Mouse (Mus musculus) midbrain, embryonic 12.5 days (tissue): ENCODE results near the gene Kcnk1. TPM values are rescaled to one million over a fixed set of nuclear protein-coding genes. Genes with fewer than 3 reads are reported as not detected.

Experiments used
- ATAC-seq: fragments of 200-750 bp; cut with Nextera tagmentation; 2 replicates; pipeline ENCODE4 v1.8.0; 2017; ENCODE audit warnings: low read depth, moderate TSS enrichment, moderate library complexity; ENCODE audit not compliant: low FRiP score
- H3K27ac ChIP-seq: fragments of 300-500 bp; sonication (generic); replicated peaks from 2 replicates; pipeline ENCODE4 v1.5.1; 2016; ENCODE audit warnings: mild to moderate bottlenecking
- H3K27me3 ChIP-seq: fragments of 300-500 bp; sonication (generic); 2 replicates; pipeline ENCODE4 v1.6.1; 2016; ENCODE audit warnings: mild to moderate bottlenecking
- H3K36me3 ChIP-seq: fragments of 300-500 bp; sonication (generic); 2 replicates; pipeline ENCODE4 v1.6.1; 2016
- H3K4me1 ChIP-seq: fragments of 300-500 bp; sonication (generic); 2 replicates; pipeline ENCODE4 v1.6.1; 2016
- H3K4me2 ChIP-seq: fragments of 300-500 bp; sonication (generic); replicated peaks from 2 replicates; pipeline ENCODE4 v1.6.1; 2016; ENCODE audit warnings: mild to moderate bottlenecking, moderate library complexity
- H3K4me3 ChIP-seq: fragments of 300-500 bp; sonication (generic); 2 replicates; pipeline ENCODE4 v1.5.1; 2016; ENCODE audit warnings: mild to moderate bottlenecking
- H3K9ac ChIP-seq: fragments of 300-500 bp; sonication (generic); replicated peaks from 2 replicates; pipeline ENCODE4 v1.6.1; 2016; ENCODE audit warnings: mild to moderate bottlenecking, moderate library complexity
- H3K9me3 ChIP-seq: fragments of 300-500 bp; sonication (generic); 2 replicates; pipeline ENCODE4 v1.6.1; 2016; ENCODE audit warnings: mild to moderate bottlenecking
- WGBS: fragments of 180-500 bp; shearing (Covaris S2); methylation state at CpG from one replicate; pipeline ENCODE4 v1.1.7; 2016; 5-methylcytosine and 5-hydroxymethylcytosine counted together
- polyA plus RNA-seq: library from polyadenylated mRNA; unstranded; fragments of >200 nt; fragmentation: Nextera tagmentation; extraction: Ambion mirVana; gene quantifications from 2 replicates; pipeline ENCODE4 v1.2.1, GENCODE M21; 2016

The Kcnk1 gene
- polyA plus RNA-seq, 1 experiment from 2014 or later = 5.1 TPM

GRCm38 (mm10) chr8:125963807-125964211, 31.2 kb upstream of the Kcnk1 start:
- ATAC-seq = no peak
- 0 out of 2 replicates have a peak, but pooled peaks cover 6% of the 10 kb centered on the region for H3K9me3 ChIP-seq
- no peak overlapping the region for H3K9ac ChIP-seq
- H3K27ac ChIP-seq = no peak overlapping the region
- 5% methylated on average over 11 of the region's 11 CpGs for WGBS
- peaks cover 5% of the 10 kb centered on the region; the same call in 1 of the 2 replicates for H3K4me1 ChIP-seq
- H3K4me3 ChIP-seq = 0 out of 2 replicates have a peak overlapping the region, but pooled peaks have one; percentile 9
- peak overlapping the region; percentile 40 for H3K4me2 ChIP-seq
- no peaks in the 10 kb centered on the region for H3K36me3 ChIP-seq
- peaks cover 29% of the 10 kb centered on the region for H3K27me3 ChIP-seq

DNA sequence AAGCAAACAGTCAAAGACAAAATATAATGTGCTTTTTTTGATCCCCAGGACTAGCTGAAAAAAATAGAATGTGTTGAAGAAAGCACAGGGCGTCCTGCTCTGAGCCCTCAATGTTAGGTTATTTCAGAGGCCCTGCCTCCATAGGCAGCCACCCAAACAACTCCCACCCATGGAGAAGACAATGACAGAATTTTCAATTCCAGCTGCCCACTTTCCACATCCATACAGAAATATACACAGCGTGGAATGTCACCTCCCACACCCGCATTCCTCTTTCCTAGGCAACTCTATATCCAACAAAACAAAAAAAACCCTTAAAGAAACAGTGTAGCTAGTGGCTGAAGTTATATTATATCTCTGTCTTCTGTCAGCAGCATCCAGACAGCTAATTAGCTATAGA, 23.6 kb upstream of the Kcnk1 start:
- ATAC-seq = no peak
- H3K36me3 ChIP-seq = no peaks in the 10 kb centered on the region
- H3K27me3 ChIP-seq = no peaks in the 10 kb centered on the region
- WGBS = 71% methylated on average over 3 of the region's 3 CpGs
- H3K9ac ChIP-seq = no peak overlapping the region
- no peak overlapping the region for H3K4me3 ChIP-seq
- no peak overlapping the region for H3K27ac ChIP-seq
- no peaks in the 10 kb centered on the region for H3K4me1 ChIP-seq
- no peaks in the 10 kb centered on the region for H3K9me3 ChIP-seq
- H3K4me2 ChIP-seq = no peak overlapping the region

DNA sequence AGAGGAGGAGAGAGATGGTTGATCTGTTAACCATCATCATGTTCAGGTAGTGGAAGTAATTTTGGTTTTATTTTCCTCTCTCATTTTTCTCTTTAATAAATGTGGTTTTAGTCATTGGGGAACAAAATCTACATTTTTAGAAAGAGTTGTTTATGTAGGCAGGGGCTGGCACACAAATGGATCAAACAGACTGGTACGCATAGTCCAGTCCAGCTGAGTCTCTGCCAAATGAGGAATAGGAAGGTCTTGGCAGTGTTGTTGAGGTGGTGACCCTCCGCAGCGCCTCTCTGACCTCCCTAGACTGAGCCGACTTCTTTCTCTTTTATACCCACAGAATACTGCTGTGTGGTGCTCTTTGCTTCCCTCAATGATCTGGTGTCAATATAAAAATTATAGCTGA, 19.0 kb upstream of the Kcnk1 start:
- no peak for ATAC-seq
- no peaks in the 10 kb centered on the region for H3K36me3 ChIP-seq
- H3K9ac ChIP-seq = no peak overlapping the region
- no peaks in the 10 kb centered on the region for H3K27me3 ChIP-seq
- no peak overlapping the region for H3K27ac ChIP-seq
- H3K4me2 ChIP-seq = no peak overlapping the region
- no peaks in the 10 kb centered on the region for H3K4me1 ChIP-seq
- H3K9me3 ChIP-seq = no peaks in the 10 kb centered on the region
- no peak overlapping the region for H3K4me3 ChIP-seq
- WGBS = 90% methylated on average over 4 of the region's 4 CpGs

DNA sequence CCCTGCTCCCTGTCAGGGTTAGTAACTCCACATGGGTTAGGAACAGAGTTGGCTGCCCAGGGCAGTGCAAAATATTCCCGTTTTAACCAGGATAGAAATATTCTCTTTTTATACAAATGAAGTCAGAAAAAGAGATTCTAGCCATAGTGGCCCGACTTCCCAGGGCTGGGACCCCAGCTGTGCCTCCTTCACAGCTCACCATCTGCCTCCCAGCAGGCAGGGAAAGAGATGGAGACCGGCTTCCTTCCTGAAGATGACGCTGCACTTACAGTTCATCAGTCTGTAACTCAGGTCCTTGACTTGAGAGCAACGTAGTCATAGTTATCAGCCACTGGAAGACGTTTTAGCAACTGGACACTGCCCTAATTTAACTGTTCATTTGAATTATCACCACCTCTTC, 14.1 kb upstream of the Kcnk1 start:
- Histone ChIP-seq H3K27ac (no peak overlapping the region), H3K4me2 (no peak overlapping the region), H3K27me3 (no peaks in the 10 kb centered on the region), H3K4me3 (no peak overlapping the region), H3K9me3 (no peaks in the 10 kb centered on the region), H3K4me1 (no peaks in the 10 kb centered on the region), H3K36me3 (no peaks in the 10 kb centered on the region), H3K9ac (no peak overlapping the region)
- ATAC-seq = no peak
- WGBS = 42% methylated on average over 6 of the region's 6 CpGs

DNA sequence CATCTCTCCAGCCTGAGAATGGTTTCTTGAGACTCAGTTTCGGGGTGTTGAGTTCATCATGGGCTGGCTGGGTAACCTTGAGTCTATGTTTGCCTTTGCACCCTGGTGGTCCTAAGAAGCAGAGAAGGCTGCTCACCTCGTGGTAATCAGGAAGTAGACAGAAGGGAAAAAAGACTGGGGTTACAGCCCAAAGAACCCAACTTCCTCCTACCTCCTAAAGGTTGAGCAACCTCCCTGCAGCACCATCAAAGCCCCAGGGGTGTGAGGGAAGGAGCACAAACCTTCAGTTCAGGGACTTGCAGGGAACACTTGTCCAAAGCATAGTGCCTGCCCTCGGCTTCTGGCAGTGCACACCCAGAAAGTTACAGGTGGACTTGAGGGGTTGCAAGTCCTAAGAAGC, 11.5 kb upstream of the Kcnk1 start:
- Histone ChIP-seq H3K4me2 (no peak overlapping the region), H3K4me3 (no peak overlapping the region), H3K9ac (no peak overlapping the region), H3K27ac (no peak overlapping the region), H3K9me3 (no peaks in the 10 kb centered on the region), H3K36me3 (no peaks in the 10 kb centered on the region), H3K4me1 (peaks cover 13% of the 10 kb centered on the region; the same call in 1 of the 2 replicates), H3K27me3 (no peaks in the 10 kb centered on the region)
- WGBS = 77% methylated on average over 3 of the region's 3 CpGs
- no peak for ATAC-seq

DNA sequence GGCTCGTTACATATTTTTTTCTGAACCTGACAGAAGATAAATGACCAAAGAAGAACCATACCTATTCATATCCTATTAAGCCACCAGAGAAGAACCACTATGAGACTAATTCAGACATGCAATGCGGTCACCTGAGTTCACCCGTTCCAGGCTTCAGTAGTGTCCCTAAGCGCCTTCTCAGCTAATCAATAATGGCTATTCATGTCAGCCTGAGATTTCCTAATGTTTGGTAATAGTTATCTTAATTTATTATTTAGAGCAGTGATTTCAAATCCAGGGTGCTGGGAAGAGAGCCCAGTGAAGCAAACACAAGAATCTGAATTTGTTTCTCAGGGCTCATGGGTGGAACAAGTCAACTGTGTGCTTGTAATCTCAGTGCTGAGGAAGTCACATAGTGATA, 10.8 kb upstream of the Kcnk1 start:
- Histone ChIP-seq H3K4me2 (no peak overlapping the region), H3K9ac (no peak overlapping the region), H3K27me3 (no peaks in the 10 kb centered on the region), H3K9me3 (no peaks in the 10 kb centered on the region), H3K4me3 (no peak overlapping the region), H3K4me1 (peaks cover 13% of the 10 kb centered on the region; the same call in 1 of the 2 replicates), H3K27ac (no peak overlapping the region), H3K36me3 (no peaks in the 10 kb centered on the region)
- no peak for ATAC-seq
- WGBS = 90% methylated on average over 4 of the region's 4 CpGs

DNA sequence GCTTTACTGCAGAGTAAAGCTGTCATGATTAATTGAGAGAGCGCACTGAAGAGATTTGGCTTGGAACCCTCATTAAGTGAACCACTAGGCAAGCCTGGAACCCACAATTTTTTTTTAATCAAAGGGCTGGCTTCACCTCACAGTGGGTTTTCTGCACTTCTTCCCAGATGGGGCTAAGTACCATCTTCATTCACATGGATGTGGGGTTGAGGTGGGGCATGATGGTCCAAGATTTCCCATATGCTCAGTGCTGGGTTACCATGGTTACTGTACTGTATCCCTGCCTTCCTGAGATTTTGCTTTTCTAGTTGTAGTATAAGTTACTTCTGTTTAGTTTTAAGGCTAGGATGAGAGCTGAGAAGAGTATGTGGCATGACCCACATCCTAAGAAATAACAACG, 9.6 kb upstream of the Kcnk1 start:
- H3K27me3 ChIP-seq = 0 out of 2 replicates have a peak, but pooled peaks cover 4% of the 10 kb centered on the region
- no peak overlapping the region for H3K4me3 ChIP-seq
- no peak overlapping the region for H3K9ac ChIP-seq
- peaks cover 13% of the 10 kb centered on the region; the same call in 1 of the 2 replicates for H3K4me1 ChIP-seq
- no peak for ATAC-seq
- H3K36me3 ChIP-seq = no peaks in the 10 kb centered on the region
- no peak overlapping the region for H3K4me2 ChIP-seq
- no peak overlapping the region for H3K27ac ChIP-seq
- H3K9me3 ChIP-seq = no peaks in the 10 kb centered on the region
- 96% methylated on average over 2 of the region's 2 CpGs for WGBS

DNA sequence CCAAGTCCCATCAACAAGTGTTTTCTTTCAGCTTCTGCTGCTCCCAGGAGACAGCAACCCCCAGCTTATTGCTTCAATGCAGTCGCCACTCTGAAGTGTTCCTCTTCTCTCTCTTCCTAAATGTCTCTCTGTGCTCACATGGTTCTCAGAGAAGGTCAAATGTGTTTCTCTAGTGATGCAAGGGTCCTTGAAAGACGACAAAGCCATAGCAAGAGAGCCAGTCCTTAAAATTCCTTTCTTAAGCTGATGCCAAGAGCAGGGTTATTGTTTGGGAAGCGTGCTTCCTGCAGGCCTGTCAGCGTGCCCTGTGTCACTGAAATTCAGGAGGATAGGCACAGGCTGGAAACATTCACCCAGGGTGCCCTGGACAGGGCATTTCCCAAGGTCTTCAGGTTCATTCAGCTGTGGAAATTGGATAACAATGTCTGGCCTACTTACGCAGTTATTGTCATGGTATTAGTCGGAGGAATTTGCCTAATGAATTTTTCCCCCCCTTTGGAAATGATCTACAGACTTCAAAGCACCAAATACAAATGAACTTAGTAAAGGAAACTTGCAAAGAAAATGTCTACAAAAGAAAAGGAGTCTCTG, 7.9 kb upstream of the Kcnk1 start:
- no peak overlapping the region for H3K27ac ChIP-seq
- H3K4me2 ChIP-seq = no peak overlapping the region
- H3K4me3 ChIP-seq = no peak overlapping the region
- ATAC-seq = no peak
- H3K9ac ChIP-seq = no peak overlapping the region
- peaks cover 13% of the 10 kb centered on the region; the same call in 1 of the 2 replicates for H3K4me1 ChIP-seq
- H3K27me3 ChIP-seq = peaks cover 12% of the 10 kb centered on the region; the same call in 1 of the 2 replicates
- 19% methylated on average over 6 of the region's 6 CpGs for WGBS
- H3K36me3 ChIP-seq = no peaks in the 10 kb centered on the region
- H3K9me3 ChIP-seq = no peaks in the 10 kb centered on the region

- Histone ChIP-seq H3K4me1 (peaks cover 13% of the 10 kb centered on the region; the same call in 1 of the 2 replicates), H3K27ac (no peak overlapping the region), H3K36me3 (no peaks in the 10 kb centered on the region), H3K27me3 (peaks cover 21% of the 10 kb centered on the region), H3K4me2 (no peak overlapping the region), H3K9me3 (no peaks in the 10 kb centered on the region), H3K9ac (no peak overlapping the region), H3K4me3 (no peak overlapping the region)
- 59% methylated on average over 2 of the region's 2 CpGs for WGBS
- ATAC-seq = no peak
Measured at GRCm38 (mm10) chr8:125987996-125988395, 7.0 kb upstream of the Kcnk1 start.

DNA sequence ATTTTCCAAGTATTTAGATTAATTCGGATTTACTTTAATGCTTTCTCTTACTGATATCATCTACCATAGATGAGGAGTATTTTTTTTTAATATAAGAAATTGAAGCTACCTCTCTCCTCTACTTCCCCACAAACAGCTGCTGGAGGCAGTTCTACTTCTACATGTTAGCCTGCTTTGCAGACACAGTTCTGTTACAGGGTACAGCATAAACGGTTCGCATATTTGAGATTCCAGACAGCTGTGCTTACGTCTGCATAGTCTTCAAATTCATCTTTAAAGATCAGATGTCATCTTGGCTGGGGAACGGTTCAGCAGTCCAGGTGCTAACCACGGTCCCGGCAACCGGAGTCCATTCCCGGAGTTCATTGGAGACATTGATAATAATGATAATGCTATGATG, 1.3 kb upstream of the Kcnk1 start:
- Histone ChIP-seq H3K27me3 (peaks cover 69% of the 10 kb centered on the region), H3K9ac (no peak overlapping the region), H3K4me1 (peaks cover 11% of the 10 kb centered on the region), H3K9me3 (no peaks in the 10 kb centered on the region), H3K27ac (no peak overlapping the region), H3K4me3 (no peak overlapping the region), H3K4me2 (no peak overlapping the region), H3K36me3 (no peaks in the 10 kb centered on the region)
- ATAC-seq = no peak
- WGBS = 81% methylated on average over 9 of the region's 9 CpGs

DNA sequence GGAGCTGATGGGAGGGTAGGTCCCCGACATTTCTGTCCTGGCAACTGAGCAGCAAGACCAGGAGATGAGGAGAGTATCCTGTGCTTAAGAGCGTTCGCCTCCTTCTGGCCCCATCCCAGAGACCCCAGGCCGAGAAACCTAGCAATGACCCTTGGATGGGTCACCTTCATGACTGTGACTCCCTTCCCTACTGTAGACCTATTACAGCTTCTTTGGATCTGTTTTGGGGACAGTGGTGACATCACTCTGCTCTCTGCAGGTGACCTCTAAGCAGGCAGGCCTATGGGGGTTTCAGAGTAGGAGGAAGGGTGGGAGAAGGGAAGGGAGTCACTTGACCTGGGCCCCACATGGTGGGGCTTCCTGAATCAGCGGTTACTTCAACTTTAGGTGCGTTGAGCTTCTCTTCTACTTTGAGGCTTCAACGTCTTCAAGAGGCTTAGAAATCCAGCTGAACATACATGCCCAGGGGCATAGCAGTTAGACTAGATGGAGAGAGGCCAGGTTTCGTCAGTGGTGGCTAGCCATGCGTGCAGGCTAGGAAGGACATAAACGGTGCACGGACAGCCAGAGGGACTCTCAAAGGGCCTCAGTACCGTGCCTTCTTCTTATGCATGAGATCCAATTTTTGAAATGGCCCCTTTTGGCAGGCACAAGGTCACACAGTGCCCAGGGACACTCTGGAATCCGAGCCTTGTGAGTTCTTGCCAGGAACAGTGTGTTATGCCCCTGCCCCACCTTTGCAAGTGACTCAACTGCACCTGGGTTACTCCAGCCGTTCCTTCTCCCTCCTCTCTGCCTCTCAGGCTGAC, 1.3 kb downstream of the Kcnk1 start:
- WGBS = 15% methylated on average over 14 of the region's 14 CpGs
- Histone ChIP-seq H3K27me3 (peaks cover 64% of the 10 kb centered on the region), H3K4me1 (peaks cover 11% of the 10 kb centered on the region), H3K4me3 (peak overlapping the region; percentile 63), H3K9ac (peak overlapping the region; percentile 62), H3K36me3 (no peaks in the 10 kb centered on the region), H3K4me2 (peak overlapping the region; percentile 91), H3K9me3 (no peaks in the 10 kb centered on the region), H3K27ac (no peak overlapping the region)
- no peak for ATAC-seq

- 29% methylated on average over 6 of the region's 6 CpGs for WGBS
- H3K9ac ChIP-seq = no peak overlapping the region
- no peak overlapping the region for H3K27ac ChIP-seq
- H3K36me3 ChIP-seq = no peaks in the 10 kb centered on the region
- no peak overlapping the region for H3K4me3 ChIP-seq
- no peak for ATAC-seq
- no peaks in the 10 kb centered on the region for H3K9me3 ChIP-seq
- H3K4me2 ChIP-seq = no peak overlapping the region
- H3K27me3 ChIP-seq = peaks cover 58% of the 10 kb centered on the region
- peaks cover 11% of the 10 kb centered on the region for H3K4me1 ChIP-seq
Measured at GRCm38 (mm10) chr8:125996980-125997379, 2.0 kb downstream of the Kcnk1 start.
